Mouse (Mus musculus): ENCODE data around the gene Nop10. TPM values are rescaled to one million over a fixed set of nuclear protein-coding genes. Genes with fewer than 3 reads are reported as not detected.

The Nop10 gene
- polyA plus RNA-seq (2015; fragmentation: Nextera tagmentation; extraction: Ambion mirVana): 126 and 144 TPM in 2 replicates

DNA sequence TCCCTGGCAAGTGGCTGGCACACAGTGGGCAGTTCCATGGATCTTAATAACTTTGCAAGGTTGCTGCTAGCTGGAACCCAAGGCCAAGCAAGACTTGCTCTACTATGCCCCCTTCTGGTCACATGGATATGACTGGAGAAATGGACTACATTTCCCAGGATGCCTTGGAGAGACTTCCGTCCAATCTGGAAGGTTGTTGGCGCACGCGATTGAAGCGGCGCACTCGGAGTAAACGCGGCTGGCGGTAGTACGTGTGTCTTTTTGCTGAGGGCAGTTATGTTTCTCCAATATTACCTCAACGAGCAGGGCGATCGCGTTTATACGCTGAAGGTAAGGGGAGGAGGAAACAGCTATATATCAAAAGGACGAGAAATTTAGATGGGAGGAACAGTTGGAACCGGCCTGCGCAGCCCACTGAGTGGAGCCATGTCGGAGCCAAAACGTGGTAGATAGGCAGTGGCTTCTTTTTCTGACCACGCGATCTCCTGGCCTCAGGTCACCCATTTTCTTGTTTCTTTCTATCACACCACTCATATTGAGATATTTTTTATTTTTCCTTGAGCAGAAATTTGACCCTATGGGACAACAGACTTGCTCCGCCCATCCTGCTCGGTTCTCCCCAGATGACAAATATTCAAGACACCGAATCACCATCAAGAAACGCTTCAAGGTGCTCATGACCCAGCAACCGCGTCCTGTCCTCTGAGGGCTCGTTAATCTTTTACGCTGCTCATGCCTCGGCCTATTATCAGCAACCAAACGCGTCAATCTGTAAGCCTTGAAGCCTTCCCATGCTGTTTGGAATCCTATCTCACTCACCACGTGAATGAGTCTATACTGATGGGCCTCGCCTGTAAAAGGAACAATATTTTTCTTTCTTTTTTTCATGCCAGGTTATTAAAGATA is at the start of gene Nop10:
Gene Nop10, plus strand, starts transcription at position 179 of the 906 bp plus-strand sequence.

DNA sequence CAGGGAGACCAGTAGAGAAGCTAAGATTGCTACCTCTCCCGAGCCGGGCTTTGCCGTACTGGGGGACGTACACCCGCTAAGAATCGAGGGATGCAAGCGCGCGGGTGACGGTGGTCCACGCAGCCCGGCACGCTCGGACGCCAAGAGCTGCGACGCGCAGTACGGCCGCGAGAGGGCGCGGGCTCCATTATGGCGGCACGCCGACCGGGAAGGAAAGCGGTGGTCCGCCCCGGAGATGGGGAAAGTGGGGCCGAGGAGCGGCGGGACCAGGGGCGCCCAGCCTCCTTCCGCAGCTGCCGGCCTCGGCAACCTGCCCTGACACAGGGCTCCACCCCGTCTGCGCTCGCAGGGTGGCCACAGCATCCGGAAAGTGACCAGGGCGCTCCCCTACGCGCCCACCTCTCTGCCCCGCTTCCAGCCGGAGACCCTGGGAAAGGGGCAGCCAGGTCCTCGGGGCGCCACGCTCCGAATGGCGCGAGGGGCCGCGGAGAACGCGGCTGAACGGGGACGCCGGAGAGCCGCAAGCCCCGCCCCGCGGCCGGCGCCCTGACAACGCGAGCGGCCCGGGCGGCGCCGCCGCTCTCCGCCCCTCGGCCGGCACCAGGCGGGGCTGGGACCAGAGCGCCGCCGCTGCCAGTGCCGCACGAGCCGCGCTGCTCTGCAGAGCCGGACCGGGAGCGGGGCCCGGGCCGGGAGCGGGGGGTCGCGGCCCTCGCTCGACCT is 22.4 kb upstream of the Nop10 start, which contains the start of gene Lpcat4:
Gene Lpcat4, plus strand, starts transcription at position 257 of the 723 bp plus-strand sequence.

DNA sequence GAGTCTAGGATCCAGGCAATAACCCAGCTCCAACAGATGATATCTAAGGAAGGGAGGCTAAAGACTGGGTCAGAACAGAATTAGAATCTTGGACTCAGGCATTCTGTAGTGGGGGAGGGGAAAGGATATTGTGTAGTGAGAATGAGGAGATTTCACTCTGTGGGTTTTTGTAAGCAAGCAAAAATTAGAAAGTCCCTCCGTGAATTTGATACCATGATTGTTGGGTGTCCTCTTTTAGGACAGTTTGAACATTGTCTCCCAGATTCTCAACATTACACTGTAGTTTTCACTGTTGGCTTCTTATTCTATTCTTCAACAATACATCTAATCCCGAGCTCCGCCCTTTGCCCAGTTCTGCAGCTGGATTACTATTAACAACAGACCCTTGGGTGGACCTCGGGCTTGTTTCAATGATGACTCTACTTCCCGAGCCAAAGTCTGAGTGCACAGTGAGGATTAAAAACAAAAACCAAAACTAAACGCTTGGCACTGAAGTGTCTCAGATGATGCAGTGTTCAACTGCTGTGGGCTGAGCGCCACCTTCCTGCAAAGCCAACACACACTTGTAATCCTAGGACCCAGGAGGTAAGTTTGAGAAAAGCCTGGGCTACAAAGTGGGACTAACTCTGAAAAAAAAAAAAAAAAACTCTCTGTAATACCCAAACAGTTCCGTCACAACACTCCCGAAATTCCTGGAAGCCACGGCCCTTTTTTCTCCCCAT is 2.3 kb upstream of the Nop10 start, which contains the start of gene Nutm1:
Gene Nutm1, minus strand, starts transcription at position 51 of the 722 bp plus-strand sequence.

DNA sequence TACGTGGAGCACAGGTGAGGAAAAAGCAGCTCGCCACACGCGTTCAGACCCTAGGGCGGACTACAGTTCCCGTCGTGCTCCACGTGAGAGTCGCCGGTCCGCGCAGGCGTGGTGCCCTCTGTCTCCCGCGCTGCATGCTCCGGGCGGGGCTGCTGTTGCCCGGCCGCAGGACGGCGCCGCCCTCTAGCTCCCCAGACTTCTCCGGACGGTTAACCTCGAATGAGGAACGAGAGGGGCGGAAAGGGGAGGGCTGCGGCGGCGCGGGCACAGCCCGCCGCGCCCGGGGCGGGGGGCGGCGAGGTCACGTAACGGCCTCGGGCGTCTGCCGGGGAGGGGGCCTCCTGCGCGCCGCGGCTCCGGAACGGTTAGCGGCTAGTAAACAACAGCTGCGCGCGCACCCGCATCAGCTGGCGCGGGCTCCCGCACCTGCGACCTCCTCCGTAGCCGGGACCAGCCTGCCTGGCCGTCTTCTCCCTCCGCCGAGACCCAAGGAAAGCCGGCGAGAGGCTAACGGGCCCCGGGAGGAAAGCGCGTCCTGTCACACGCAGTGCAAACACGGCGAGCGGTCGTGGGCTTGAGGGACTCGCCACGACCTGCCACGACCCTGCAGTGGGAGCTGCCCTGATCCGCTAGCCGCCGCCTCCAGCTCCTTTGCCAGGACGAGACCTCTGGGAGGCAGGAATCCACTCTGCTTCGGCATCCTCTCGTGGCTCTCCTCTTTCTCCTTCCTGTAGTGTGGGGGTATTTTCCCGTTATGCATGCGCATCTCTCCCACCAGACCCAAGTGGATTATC is 3.9 kb downstream of the Nop10 start, which contains the start of gene Slc12a6:
Gene Slc12a6, plus strand, starts transcription at position 378 of the 794 bp plus-strand sequence.

DNA sequence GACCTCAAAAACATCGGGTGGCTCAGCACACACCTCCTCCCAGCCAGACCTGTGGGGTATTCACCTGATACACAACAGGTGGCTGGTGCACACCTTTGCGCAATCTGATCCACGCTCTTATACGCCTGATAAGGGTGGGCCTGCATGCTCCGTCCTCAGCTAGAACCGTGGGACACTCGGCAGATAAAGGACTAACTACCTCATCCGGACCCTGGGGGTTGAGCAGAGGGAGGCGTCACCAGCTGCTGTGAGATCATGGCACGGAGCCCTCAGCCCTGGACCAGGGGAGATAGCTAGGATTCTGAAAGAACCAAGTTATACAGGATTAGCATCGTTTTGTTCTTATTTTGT is 4.5 kb downstream of the Nop10 start, which contains the start of gene Gm21985:
Gene Gm21985, plus strand, starts transcription at position 73 of the 351 bp plus-strand sequence.

Other genes with a start within 250 kb of the Nop10 start
- gene Olfr1310, start 249.2 kb upstream of the Nop10 start, polyA plus RNA-seq (2015; fragmentation: Nextera tagmentation; extraction: Ambion mirVana): not detected in 2 replicates
- not detected in 2 replicates for gene Olfr1311, start 237.5 kb upstream of the Nop10 start, polyA plus RNA-seq (2015; fragmentation: Nextera tagmentation; extraction: Ambion mirVana)
- not detected in 2 replicates for gene Olfr1312, start 211.7 kb upstream of the Nop10 start, polyA plus RNA-seq (2015; fragmentation: Nextera tagmentation; extraction: Ambion mirVana)
- gene Olfr1313, start 184.1 kb upstream of the Nop10 start, polyA plus RNA-seq (2015; fragmentation: Nextera tagmentation; extraction: Ambion mirVana): not detected in 2 replicates
- gene Olfr1314, start 165.1 kb upstream of the Nop10 start, polyA plus RNA-seq (2015; fragmentation: Nextera tagmentation; extraction: Ambion mirVana): not detected in 2 replicates
- not detected in 2 replicates for gene Olfr1315-ps1, start 146.5 kb upstream of the Nop10 start, polyA plus RNA-seq (2015; fragmentation: Nextera tagmentation; extraction: Ambion mirVana)
- gene Olfr1316, start 126.9 kb upstream of the Nop10 start, polyA plus RNA-seq (2015; fragmentation: Nextera tagmentation; extraction: Ambion mirVana): not detected in 2 replicates
- gene Olfr1317, start 121.6 kb upstream of the Nop10 start, polyA plus RNA-seq (2015; fragmentation: Nextera tagmentation; extraction: Ambion mirVana): not detected in 2 replicates
- 0.06 and 0.23 TPM in 2 replicates for gene Olfr1318, start 107.7 kb upstream of the Nop10 start, polyA plus RNA-seq (2015; fragmentation: Nextera tagmentation; extraction: Ambion mirVana)
- gene Lpcat4, start 22.5 kb upstream of the Nop10 start, polyA plus RNA-seq (2015; fragmentation: Nextera tagmentation; extraction: Ambion mirVana): 25.4 and 26.8 TPM in 2 replicates
- gene Nutm1, start 2.6 kb upstream of the Nop10 start, polyA plus RNA-seq (2015; fragmentation: Nextera tagmentation; extraction: Ambion mirVana): not detected in 2 replicates
- gene Slc12a6, start 3.9 kb downstream of the Nop10 start, polyA plus RNA-seq (2015; fragmentation: Nextera tagmentation; extraction: Ambion mirVana): 8.3 and 9.3 TPM in 2 replicates
- gene Gm21985, start 4.4 kb downstream of the Nop10 start, polyA plus RNA-seq (2015; fragmentation: Nextera tagmentation; extraction: Ambion mirVana): not detected in 2 replicates
- 101 and 118 TPM in 2 replicates for gene Emc4, start 106.1 kb downstream of the Nop10 start, polyA plus RNA-seq (2015; fragmentation: Nextera tagmentation; extraction: Ambion mirVana)
- 16.3 and 21.1 TPM in 2 replicates for gene Katnbl1, start 117.3 kb downstream of the Nop10 start, polyA plus RNA-seq (2015; fragmentation: Nextera tagmentation; extraction: Ambion mirVana)
- 21.9 and 23.2 TPM in 2 replicates for gene Emc7, start 193.1 kb downstream of the Nop10 start, polyA plus RNA-seq (2015; fragmentation: Nextera tagmentation; extraction: Ambion mirVana)
- gene Chrm5, start 218.8 kb downstream of the Nop10 start, polyA plus RNA-seq (2015; fragmentation: Nextera tagmentation; extraction: Ambion mirVana): not detected in 2 replicates
- 2.5 and 3.1 TPM in 2 replicates for gene Aven, start 231.0 kb downstream of the Nop10 start, polyA plus RNA-seq (2015; fragmentation: Nextera tagmentation; extraction: Ambion mirVana)

All from urinary bladder, postnatal 0 days (tissue).